Mouse (Mus musculus) CH12.LX (cell line): ENCODE measurements around the gene Mdp1. TPM values are rescaled to one million over a fixed set of nuclear protein-coding genes. Genes with fewer than 3 reads are reported as not detected.

ENCODE experiments used
- DNase-seq: peaks from one replicate; pipeline ENCODE4 v3.0.0-alpha.2; 2013; ENCODE audit errors: extremely low read depth
- H3K27ac ChIP-seq: 2 replicates; pipeline ENCODE4 v1.5.1; 2012; ENCODE audit warnings: low read depth, mild to moderate bottlenecking, control low read depth, moderate library complexity; ENCODE audit not compliant: insufficient read depth
- H3K27me3 ChIP-seq: replicated peaks from 2 replicates; pipeline ENCODE3; 2012; ENCODE audit warnings: inconsistent platforms
- H3K36me3 ChIP-seq, 2 experiments: replicated peaks in 1 of 2; 2 replicates each; pipeline versions ENCODE3 to v1.6.1; 2012; ENCODE audit warnings: inconsistent platforms in 1 of 2, low read length in 1 of 2, mild to moderate bottlenecking in 1 of 2, mixed read lengths in 1 of 2, moderate library complexity in 1 of 2; ENCODE audit not compliant: control insufficient read depth in 1 of 2, insufficient read depth in 1 of 2
- H3K4me1 ChIP-seq, 2 experiments: 2 replicates each; pipeline ENCODE4 v1.6.1; 2012; ENCODE audit warnings: inconsistent platforms in 1 of 2, moderate library complexity in 1 of 2; ENCODE audit not compliant: insufficient read depth in 2 of 2, control insufficient read depth in 1 of 2
- H3K4me2 ChIP-seq: 2 replicates; pipeline ENCODE4 v1.6.1; 2012; ENCODE audit warnings: low read depth, mild to moderate bottlenecking, control low read depth; ENCODE audit not compliant: poor library complexity, insufficient read depth, severe bottlenecking
- H3K4me3 ChIP-seq, 3 experiments: fragments of 150-350 bp in 1 of 3; sonication (generic) in 1 of 3; replicated peaks in 1 of 3; 2 replicates each; pipeline versions ENCODE3 to v1.5.1; 2011 to 2012; ENCODE audit warnings: low read depth in 2 of 3, low read length in 2 of 3, mild to moderate bottlenecking in 2 of 3, moderate library complexity in 2 of 3, control low read depth in 1 of 3, improper control_type of control experiment in 1 of 3, inconsistent platforms in 1 of 3, mixed read lengths in 1 of 3; ENCODE audit not compliant: poor library complexity in 1 of 3
- H3K79me2 ChIP-seq: replicated peaks from 2 replicates; pipeline ENCODE4 v1.6.1; 2012; ENCODE audit warnings: mild to moderate bottlenecking, moderate library complexity; ENCODE audit not compliant: control insufficient read depth, poor library complexity, insufficient read depth, severe bottlenecking; ENCODE audit errors: extremely low read depth
- H3K9ac ChIP-seq: 2 replicates; pipeline ENCODE4 v1.6.1; 2012; ENCODE audit warnings: low read depth, mild to moderate bottlenecking, control low read depth, moderate library complexity; ENCODE audit not compliant: insufficient read depth
- H3K9me3 ChIP-seq: replicated peaks from 2 replicates; pipeline ENCODE3; 2012; ENCODE audit warnings: low read length, inconsistent platforms, mixed read lengths
- CHD1 ChIP-seq: IDR thresholded peaks from 2 replicates; pipeline ENCODE4 v1.6.1; 2012; ENCODE audit warnings: low read depth, low read length, improper control_type of control experiment, inconsistent platforms
- CTCF ChIP-seq, 2 experiments: IDR thresholded peaks in 1 of 2; conservative IDR thresholded peaks in 1 of 2; 2 replicates each; pipeline ENCODE4 v1.5.1; 2011 to 2012; ENCODE audit warnings: low read depth in 2 of 2, low read length in 2 of 2, improper control_type of control experiment in 1 of 2, inconsistent platforms in 1 of 2, mild to moderate bottlenecking in 1 of 2, moderate library complexity in 1 of 2
- E2F4 ChIP-seq: IDR thresholded peaks from 2 replicates; pipeline ENCODE4 v1.6.1; 2011; ENCODE audit warnings: low read depth, low read length, improper control_type of control experiment; ENCODE audit not compliant: insufficient replicate concordance
- ELF1 ChIP-seq: IDR thresholded peaks from 2 replicates; pipeline ENCODE4 v1.6.1; 2014; ENCODE audit warnings: low read depth, mild to moderate bottlenecking, inconsistent platforms, low read length, improper control_type of control experiment
- EP300 ChIP-seq: IDR thresholded peaks from 2 replicates; pipeline ENCODE4 v1.6.1; 2011; ENCODE audit warnings: low read length, improper control_type of control experiment
- ETS1 ChIP-seq: conservative IDR thresholded peaks from 2 replicates; pipeline ENCODE4 v1.6.1; 2012; ENCODE audit warnings: low read depth, mild to moderate bottlenecking, inconsistent platforms, low read length, improper control_type of control experiment, moderate library complexity
- GABPA ChIP-seq: IDR thresholded peaks from 2 replicates; pipeline ENCODE4 v1.6.1; 2012; ENCODE audit warnings: low read depth, low read length, improper control_type of control experiment, inconsistent platforms; ENCODE audit not compliant: insufficient replicate concordance
- HCFC1 ChIP-seq: IDR thresholded peaks from 2 replicates; pipeline ENCODE4 v1.6.1; 2012; ENCODE audit warnings: low read depth, mild to moderate bottlenecking, inconsistent platforms, low read length, improper control_type of control experiment
- JUN ChIP-seq: IDR thresholded peaks from 2 replicates; pipeline ENCODE4 v1.6.1; 2011; ENCODE audit warnings: low read depth, mild to moderate bottlenecking, low read length, improper control_type of control experiment, moderate library complexity; ENCODE audit not compliant: insufficient read depth
- JUND ChIP-seq: conservative IDR thresholded peaks from 2 replicates; pipeline ENCODE4 v1.6.1; 2011; ENCODE audit warnings: low read depth, low read length, improper control_type of control experiment
- MAFK ChIP-seq: IDR thresholded peaks from 2 replicates; pipeline ENCODE4 v1.6.1; 2011; ENCODE audit warnings: low read length, improper control_type of control experiment; ENCODE audit not compliant: insufficient replicate concordance
- MAZ ChIP-seq: IDR thresholded peaks from 2 replicates; pipeline ENCODE4 v1.6.1; 2012; ENCODE audit warnings: low read depth, mild to moderate bottlenecking, inconsistent platforms, low read length, improper control_type of control experiment, moderate library complexity
- MYC ChIP-seq: IDR thresholded peaks from 2 replicates; pipeline ENCODE4 v1.6.1; 2011; ENCODE audit warnings: low read depth, mild to moderate bottlenecking, improper control_type of control experiment, low read length
- NELFE ChIP-seq: IDR thresholded peaks from 2 replicates; pipeline ENCODE4 v1.6.1; 2011; ENCODE audit warnings: low read depth, low read length, improper control_type of control experiment
- NRF1 ChIP-seq: IDR thresholded peaks from 2 replicates; pipeline ENCODE4 v1.6.1; 2014; ENCODE audit warnings: low read depth, mild to moderate bottlenecking, inconsistent platforms, low read length, improper control_type of control experiment, moderate library complexity
- PAX5 ChIP-seq: IDR thresholded peaks from 2 replicates; pipeline ENCODE4 v1.6.1; 2012; ENCODE audit warnings: low read length, inconsistent platforms, mixed read lengths
- POLR2A ChIP-seq: IDR thresholded peaks from 2 replicates; pipeline ENCODE4 v1.6.1; 2011; ENCODE audit warnings: low read depth, mild to moderate bottlenecking, improper control_type of control experiment, low read length
- RAD21 ChIP-seq: IDR thresholded peaks from 2 replicates; pipeline ENCODE4 v1.6.1; 2011; ENCODE audit warnings: low read depth, mild to moderate bottlenecking, low read length, improper control_type of control experiment, moderate library complexity
- SIN3A ChIP-seq: IDR thresholded peaks from 2 replicates; pipeline ENCODE4 v1.6.1; 2012; ENCODE audit warnings: low read length, improper control_type of control experiment, inconsistent platforms
- SMC3 ChIP-seq: IDR thresholded peaks from 2 replicates; pipeline ENCODE4 v1.6.1; 2011; ENCODE audit warnings: low read depth, low read length, improper control_type of control experiment
- USF2 ChIP-seq: conservative IDR thresholded peaks from 2 replicates; pipeline ENCODE4 v1.6.1; 2011; ENCODE audit warnings: low read depth, low read length, improper control_type of control experiment
- ZC3H11A ChIP-seq: IDR thresholded peaks from 2 replicates; pipeline ENCODE4 v1.6.1; 2012; ENCODE audit warnings: low read depth, mild to moderate bottlenecking, inconsistent platforms, low read length, improper control_type of control experiment
- ZKSCAN1 ChIP-seq: IDR thresholded peaks from 2 replicates; pipeline ENCODE4 v1.6.1; 2012; ENCODE audit warnings: low read depth, inconsistent platforms, low read length, improper control_type of control experiment, borderline replicate concordance
- ZMIZ1 ChIP-seq: IDR thresholded peaks from 2 replicates; pipeline ENCODE4 v1.6.1; 2012; ENCODE audit warnings: low read depth, mild to moderate bottlenecking, inconsistent platforms, low read length, improper control_type of control experiment
- ZNF384 ChIP-seq: IDR thresholded peaks from 2 replicates; pipeline ENCODE4 v1.6.1; 2012; ENCODE audit warnings: low read depth, low read length, improper control_type of control experiment, inconsistent platforms
- dilution Hi-C: fragments of 300-500 bp; cut with MboI; formaldehyde crosslinking; loops from 2 replicates; pipeline ENCODE4 v1.14.3; 2020; ENCODE audit warnings: low sequenced_read_pairs; ENCODE audit not compliant: extremely low pct_unique_long_range_greater_than_20kb, extremely low pct_ligation_motif_present
- in situ Hi-C: fragments of 300-500 bp; cut with MboI; formaldehyde crosslinking; loops from 3 replicates; pipeline ENCODE4 v1.14.3; 2019; ENCODE audit warnings: low sequenced_read_pairs, low pct_ligation_motif_present, low pct_unique_long_range_greater_than_20kb, mixed read lengths
- polyA plus RNA-seq: library from polyadenylated mRNA; unstranded; fragments of >175 nt; gene quantifications from 2 replicates; pipeline ENCODE4 v1.2.1, GENCODE M21; 2012; ENCODE audit warnings: low read depth; ENCODE audit not compliant: insufficient read length
- total RNA-seq, 2 experiments: library from RNA; depleted of rRNA; stranded (reverse); fragments of 300-350 nt in 1 of 2; fragments of >200 nt in 1 of 2; gene quantifications; 2 replicates each; pipeline ENCODE4 v1.2.3; 2012 to 2014

Gene Mdp1
- total and polyA plus RNA-seq, 3 experiments = 23.4 to 30.9 (median 25.6) TPM

DNA sequence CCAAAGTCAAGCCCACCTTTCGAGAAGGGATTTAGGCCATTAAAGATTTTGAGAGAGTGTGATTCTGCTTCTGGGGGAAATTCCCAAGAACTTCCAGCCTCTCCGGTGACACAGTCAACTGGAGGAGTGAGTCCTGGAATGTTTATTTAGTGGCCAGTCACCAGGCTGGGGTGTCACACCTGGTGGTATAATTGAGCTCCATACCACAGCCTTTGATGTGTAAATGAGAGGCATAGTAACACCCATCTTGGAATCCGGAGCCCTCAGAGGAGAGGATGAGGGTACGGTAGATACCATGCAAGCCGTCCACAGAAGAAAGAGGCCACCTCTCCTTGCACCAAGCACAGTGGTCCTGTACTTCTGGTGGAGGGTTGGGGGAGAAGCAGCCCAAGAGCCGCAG lies 42.5 kb upstream of the Mdp1 start:
- Histone ChIP-seq H3K79me2 (no peaks in the 10 kb centered on the region), H3K9me3 (no peaks in the 10 kb centered on the region)
- in situ Hi-C loops = no loop called here
- TF ChIP-seq ZNF384 (no peak), ELF1 (no peak), POLR2A (no peak), MYC (no peak)
- TF ChIP-seq, all 38 proteins: peak for 0
- Histone ChIP-seq H3K4me2 (no peak overlapping the region), H3K4me1 (peaks cover 0 to 3% of the 10 kb centered on the region in 2 experiments; a peak in 2 of 4 replicates), H3K27ac (no peak overlapping the region), H3K27me3 (no peaks in the 10 kb centered on the region), H3K4me3 (no peak overlapping the region), H3K36me3 (no peaks in the 10 kb centered on the region), H3K9ac (no peak overlapping the region)
- DNase-seq = no peak
- dilution Hi-C loops = no loop called here

DNA sequence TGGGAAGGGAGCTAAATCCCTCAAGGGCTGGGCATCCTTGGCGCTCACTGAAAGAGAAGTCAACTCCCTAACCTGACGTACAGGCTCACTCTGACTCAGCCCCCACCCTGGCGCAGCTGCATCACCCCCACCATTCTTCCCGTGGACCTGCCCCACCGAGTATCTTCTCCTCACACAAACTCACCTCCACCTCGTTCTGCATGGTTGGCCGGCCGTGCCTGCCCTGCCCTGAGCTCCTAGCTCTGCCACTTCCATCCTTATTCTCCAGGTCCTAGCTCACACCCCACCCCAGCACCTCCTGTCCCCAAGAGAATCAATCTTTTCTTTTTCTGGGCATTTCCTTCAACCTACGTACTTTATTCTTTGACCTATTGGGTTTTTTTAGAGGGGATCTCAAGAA lies 40.8 kb upstream of the Mdp1 start:
- dilution Hi-C loops = no loop called here
- H3K27ac ChIP-seq = no peak overlapping the region
- no peak for DNase-seq
- no peak overlapping the region for H3K9ac ChIP-seq
- no peaks in the 10 kb centered on the region for H3K79me2 ChIP-seq
- H3K4me3 ChIP-seq = no peak overlapping the region
- H3K4me1 ChIP-seq = peaks cover 0 to 3% of the 10 kb centered on the region in 2 experiments; a peak in 2 of 4 replicates
- H3K27me3 ChIP-seq = no peaks in the 10 kb centered on the region
- no peaks in the 10 kb centered on the region for H3K36me3 ChIP-seq
- no peak for TF ChIP-seq ETS1
- no peak for TF ChIP-seq SIN3A
- no peak for TF ChIP-seq CTCF (conservative IDR thresholded peaks at IDR 0.05 in 1 of 2, IDR thresholded peaks at IDR 0.05 in 1 of 2; ENCODE audit: low read depth in 2 of 2, low read length in 2 of 2)
- no peak for TF ChIP-seq RAD21
- no peak for TF ChIP-seq ZMIZ1
- TF ChIP-seq E2F4 = no peak
- no peak for TF ChIP-seq CHD1
- TF ChIP-seq, all 38 proteins: peak for 0
- Histone ChIP-seq H3K4me2 (no peak overlapping the region), H3K9me3 (no peaks in the 10 kb centered on the region)
- in situ Hi-C loops = no loop called here

DNA sequence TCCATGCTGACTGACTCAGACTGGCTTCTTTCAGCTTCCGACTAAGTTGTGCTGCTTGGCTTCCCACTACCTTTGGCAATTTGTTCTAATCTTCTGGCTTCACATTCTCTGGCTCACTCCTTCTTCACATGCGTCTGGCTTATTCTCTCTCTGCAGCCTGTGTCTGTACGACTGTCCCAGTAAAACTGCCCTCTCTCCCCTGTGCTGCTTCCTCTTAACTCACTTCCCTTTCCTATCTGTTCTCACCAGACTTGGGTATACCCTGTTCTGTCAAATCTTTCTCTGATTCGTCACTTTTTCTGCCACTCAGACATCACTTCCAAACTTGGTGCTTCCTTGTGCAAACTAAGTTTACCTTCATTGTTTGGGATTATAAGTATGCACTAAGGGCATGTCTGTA lies 36.9 kb upstream of the Mdp1 start:
- dilution Hi-C loops = no loop called here
- Histone ChIP-seq H3K4me2 (no peak overlapping the region), H3K9me3 (peaks cover 11% of the 10 kb centered on the region), H3K4me3 (peak overlapping the region in 1 of 3 experiments; percentile 36), H3K36me3 (no peaks in the 10 kb centered on the region), H3K27me3 (no peaks in the 10 kb centered on the region), H3K27ac (no peak overlapping the region), H3K9ac (no peak overlapping the region), H3K79me2 (no peaks in the 10 kb centered on the region), H3K4me1 (peaks cover 0 to 3% of the 10 kb centered on the region in 2 experiments; a peak in 2 of 4 replicates)
- in situ Hi-C loops = no loop called here
- peak; percentile 42 for DNase-seq
- TF ChIP-seq NRF1 = no peak
- TF ChIP-seq JUND = no peak
- TF ChIP-seq ZC3H11A = no peak
- no peak for TF ChIP-seq ZKSCAN1
- TF ChIP-seq NELFE = no peak
- no peak for TF ChIP-seq HCFC1
- TF ChIP-seq MAFK = no peak
- TF ChIP-seq CTCF (conservative IDR thresholded peaks at IDR 0.05 in 1 of 2, IDR thresholded peaks at IDR 0.05 in 1 of 2; ENCODE audit: low read depth in 2 of 2, low read length in 2 of 2) = no peak
- no peak for TF ChIP-seq PAX5
- TF ChIP-seq ZNF384 = no peak
- no peak for TF ChIP-seq CHD1
- TF ChIP-seq EP300 = no peak
- TF ChIP-seq JUN = no peak
- no peak for TF ChIP-seq GABPA
- TF ChIP-seq SMC3 = no peak
- TF ChIP-seq RAD21 = no peak
- no peak for TF ChIP-seq USF2
- no peak for TF ChIP-seq SIN3A
- no peak for TF ChIP-seq MAZ
